Mouse (Mus musculus): ENCODE results near the gene Fndc8. TPM values are rescaled to one million over a fixed set of nuclear protein-coding genes. Genes with fewer than 3 reads are reported as not detected.
A peak's percentile ranks its signal among the peaks of the same experiment; 100 is the strongest.

Gene Fndc8
- polyA plus RNA-seq, 1 experiment = 0.36 TPM

DNA sequence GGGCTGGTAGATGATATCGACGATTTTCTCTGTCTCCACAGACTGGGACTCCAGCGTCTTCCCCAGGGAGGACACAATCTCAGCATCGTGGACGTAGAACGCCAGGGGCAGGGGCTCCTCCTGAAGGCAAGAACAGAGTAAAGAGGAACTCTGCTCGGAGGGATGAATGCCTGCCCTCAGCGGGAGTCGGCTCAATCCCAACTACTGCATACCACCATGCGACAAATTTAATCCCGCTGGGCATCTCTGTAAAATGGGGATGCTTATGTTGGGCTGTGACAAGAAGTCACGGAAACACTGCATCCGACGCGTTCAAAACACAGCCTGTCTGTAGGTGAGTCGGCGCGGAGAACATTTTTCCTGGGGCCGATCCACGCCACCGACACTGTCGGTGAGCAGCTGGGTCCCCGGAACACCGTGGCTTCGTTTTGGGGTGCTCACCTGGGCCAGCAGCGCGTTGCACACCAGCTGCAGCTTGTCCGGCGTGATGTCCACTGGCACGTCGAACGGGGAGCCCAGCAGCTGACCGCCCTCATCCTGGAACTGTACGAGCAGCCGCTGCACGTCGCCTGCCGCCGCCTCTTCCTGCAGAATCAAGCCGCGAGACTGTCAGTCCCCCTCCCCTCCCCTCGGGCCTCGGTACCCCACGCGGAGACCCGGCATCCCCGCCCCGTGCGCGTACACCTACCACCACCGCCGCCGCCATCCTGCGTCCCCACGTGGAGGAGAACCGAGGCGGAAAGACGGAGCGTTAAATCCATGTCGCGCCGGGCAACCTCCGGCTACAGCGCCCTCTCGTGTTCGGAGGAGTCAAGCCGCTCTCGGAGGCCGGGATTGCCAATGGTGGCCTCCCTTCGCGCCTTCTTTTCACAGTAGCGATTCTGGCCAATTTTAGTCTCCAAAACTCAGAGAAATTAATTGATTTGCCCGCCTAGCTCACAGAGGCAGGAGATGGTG lies 16.0 kb downstream of the Fndc8 start, which contains the start of gene Nle1:
Gene Nle1, minus strand, starts transcription at position 761 of the 957 bp plus-strand sequence.
- Histone ChIP-seq H3K4me1 (replicated peaks; ENCODE audit: control insufficient read depth, insufficient read depth, low read length) (peaks cover 10% of the 10 kb centered on the region), H3K4me3 (ENCODE audit: control insufficient read depth, insufficient read depth, low read length) (peak within 1 kb of the TSS; percentile 89), H3K27ac (ENCODE audit: control insufficient read depth, insufficient read depth, low read length) (no peak within 1 kb of the TSS), H3K36me3 (ENCODE audit: control insufficient read depth, insufficient read depth, low read length) (peaks cover 9% of the 10 kb centered on the region), H3K27me3 (ENCODE audit: control insufficient read depth, insufficient read depth, low read length) (no peaks in the 10 kb centered on the region)
- peak; percentile 95 for DNase-seq
- TF ChIP-seq CTCF (IDR thresholded peaks at IDR 0.05; ENCODE audit: borderline replicate concordance, control insufficient read depth, extremely low read depth, insufficient read depth, low read length, poor library complexity) (peak; percentile 96), POLR2A (IDR thresholded peaks at IDR 0.05; ENCODE audit: control insufficient read depth, extremely low read depth, insufficient read depth, low read length, poor library complexity) (no peak)
- 2% methylated on average over 73 of the region's 73 CpGs for WGBS

DNA sequence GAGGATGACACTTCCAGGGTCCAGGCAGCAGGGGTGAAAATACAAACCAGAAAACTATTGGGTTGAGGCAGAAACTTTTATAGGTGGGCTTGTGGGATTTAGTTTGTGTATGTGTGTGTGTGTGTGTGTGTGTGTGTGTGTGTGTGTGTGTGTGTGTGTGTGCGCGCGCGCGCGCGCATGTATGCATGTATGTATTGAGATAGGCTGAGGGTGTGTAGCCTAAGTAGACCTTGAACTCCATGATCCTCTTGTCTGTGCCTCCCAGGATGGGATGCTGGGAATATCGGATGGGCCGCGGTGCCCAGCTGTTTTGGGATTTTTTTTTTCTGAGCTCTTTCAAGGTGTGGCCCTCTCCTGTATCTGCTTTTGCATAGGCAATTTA lies 16.7 kb downstream of the Fndc8 start:
- no peaks in the 10 kb centered on the region for H3K27me3 ChIP-seq (ENCODE audit: control insufficient read depth, insufficient read depth, low read length)
- no peak overlapping the region for H3K27ac ChIP-seq (ENCODE audit: control insufficient read depth, insufficient read depth, low read length)
- H3K36me3 ChIP-seq (ENCODE audit: control insufficient read depth, insufficient read depth, low read length) = peaks cover 9% of the 10 kb centered on the region
- DNase-seq = no peak
- H3K4me1 ChIP-seq (replicated peaks; ENCODE audit: control insufficient read depth, insufficient read depth, low read length) = peaks cover 10% of the 10 kb centered on the region
- no peak overlapping the region for H3K4me3 ChIP-seq (ENCODE audit: control insufficient read depth, insufficient read depth, low read length)
- 53% methylated on average over 10 of the region's 10 CpGs for WGBS
- TF ChIP-seq POLR2A (IDR thresholded peaks at IDR 0.05; ENCODE audit: control insufficient read depth, extremely low read depth, insufficient read depth, low read length, poor library complexity) = no peak
- no peak for TF ChIP-seq CTCF (IDR thresholded peaks at IDR 0.05; ENCODE audit: borderline replicate concordance, control insufficient read depth, extremely low read depth, insufficient read depth, low read length, poor library complexity)

DNA sequence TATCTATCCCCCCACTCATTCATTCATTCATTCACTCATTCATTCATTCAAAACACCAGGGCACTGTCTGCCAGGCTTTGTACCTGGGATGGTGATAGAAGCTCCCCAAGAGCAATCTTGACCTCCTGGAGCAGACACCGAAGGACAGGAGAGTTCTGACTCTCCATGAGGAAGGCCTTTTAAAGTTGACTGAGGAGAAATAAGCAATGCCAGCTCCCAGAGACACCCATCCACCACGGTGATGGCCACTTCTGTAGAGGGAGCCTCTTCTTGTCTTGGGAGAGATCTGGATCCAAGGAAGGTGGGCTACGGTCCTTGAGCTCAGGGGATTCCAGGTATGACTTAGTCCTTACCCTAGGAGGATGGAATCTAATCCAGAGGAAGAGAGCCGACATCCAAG lies 18.3 kb downstream of the Fndc8 start, which contains the start of gene Unc45b:
Gene Unc45b, plus strand, starts transcription at position 301 of the 400 bp plus-strand sequence.
- Histone ChIP-seq H3K27ac (ENCODE audit: control insufficient read depth, insufficient read depth, low read length) (no peak within 1 kb of the TSS), H3K36me3 (ENCODE audit: control insufficient read depth, insufficient read depth, low read length) (no peaks in the 10 kb centered on the region), H3K4me3 (ENCODE audit: control insufficient read depth, insufficient read depth, low read length) (no peak within 1 kb of the TSS), H3K4me1 (replicated peaks; ENCODE audit: control insufficient read depth, insufficient read depth, low read length) (peaks cover 10% of the 10 kb centered on the region), H3K27me3 (ENCODE audit: control insufficient read depth, insufficient read depth, low read length) (no peaks in the 10 kb centered on the region)
- 96% methylated on average over 4 of the region's 4 CpGs for WGBS
- no peak for DNase-seq
- TF ChIP-seq CTCF (IDR thresholded peaks at IDR 0.05; ENCODE audit: borderline replicate concordance, control insufficient read depth, extremely low read depth, insufficient read depth, low read length, poor library complexity) = no peak
- TF ChIP-seq POLR2A (IDR thresholded peaks at IDR 0.05; ENCODE audit: control insufficient read depth, extremely low read depth, insufficient read depth, low read length, poor library complexity) = no peak

DNA sequence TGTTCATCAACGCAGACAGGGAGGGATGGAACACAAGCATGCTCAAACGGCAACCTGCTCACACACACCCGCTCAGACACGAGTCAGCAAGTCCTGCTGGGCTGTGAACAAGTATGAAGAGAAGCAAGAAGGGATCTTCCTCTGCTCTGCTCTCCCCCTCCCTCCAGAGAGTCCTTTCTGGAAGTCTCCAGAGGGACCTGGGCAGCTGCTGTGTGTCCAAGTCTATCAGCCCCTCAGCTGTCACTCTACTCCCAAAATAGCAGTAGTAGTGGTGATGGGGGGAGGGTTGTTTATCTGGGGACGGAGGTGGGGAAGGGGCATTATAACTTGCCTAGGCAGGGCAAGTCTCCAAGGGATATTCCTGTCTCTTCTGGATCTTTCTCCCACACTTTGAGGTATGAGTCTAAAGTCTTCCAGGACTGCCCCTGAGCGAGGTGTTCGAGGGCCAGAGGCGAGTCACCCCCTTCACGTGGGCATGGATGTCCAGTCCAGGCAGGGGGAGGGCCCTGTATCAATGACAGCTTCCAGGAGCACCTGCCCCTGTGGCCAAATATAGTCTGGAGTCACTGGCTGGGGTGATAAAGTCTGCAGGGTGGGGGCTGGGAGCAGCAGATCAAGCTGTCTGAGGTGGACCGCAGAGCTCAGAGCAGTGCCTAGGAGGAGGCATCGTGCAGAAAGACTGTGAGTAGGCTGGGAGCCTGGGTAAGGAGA lies 18.9 kb downstream of the Fndc8 start:
- TF ChIP-seq CTCF (IDR thresholded peaks at IDR 0.05; ENCODE audit: borderline replicate concordance, control insufficient read depth, extremely low read depth, insufficient read depth, low read length, poor library complexity) (no peak), POLR2A (IDR thresholded peaks at IDR 0.05; ENCODE audit: control insufficient read depth, extremely low read depth, insufficient read depth, low read length, poor library complexity) (no peak)
- no peak for DNase-seq
- Histone ChIP-seq H3K4me3 (ENCODE audit: control insufficient read depth, insufficient read depth, low read length) (no peak overlapping the region), H3K27ac (ENCODE audit: control insufficient read depth, insufficient read depth, low read length) (no peak overlapping the region), H3K4me1 (replicated peaks; ENCODE audit: control insufficient read depth, insufficient read depth, low read length) (peaks cover 10% of the 10 kb centered on the region), H3K27me3 (ENCODE audit: control insufficient read depth, insufficient read depth, low read length) (no peaks in the 10 kb centered on the region), H3K36me3 (ENCODE audit: control insufficient read depth, insufficient read depth, low read length) (no peaks in the 10 kb centered on the region)
- WGBS = 87% methylated on average over 11 of the region's 11 CpGs

DNA sequence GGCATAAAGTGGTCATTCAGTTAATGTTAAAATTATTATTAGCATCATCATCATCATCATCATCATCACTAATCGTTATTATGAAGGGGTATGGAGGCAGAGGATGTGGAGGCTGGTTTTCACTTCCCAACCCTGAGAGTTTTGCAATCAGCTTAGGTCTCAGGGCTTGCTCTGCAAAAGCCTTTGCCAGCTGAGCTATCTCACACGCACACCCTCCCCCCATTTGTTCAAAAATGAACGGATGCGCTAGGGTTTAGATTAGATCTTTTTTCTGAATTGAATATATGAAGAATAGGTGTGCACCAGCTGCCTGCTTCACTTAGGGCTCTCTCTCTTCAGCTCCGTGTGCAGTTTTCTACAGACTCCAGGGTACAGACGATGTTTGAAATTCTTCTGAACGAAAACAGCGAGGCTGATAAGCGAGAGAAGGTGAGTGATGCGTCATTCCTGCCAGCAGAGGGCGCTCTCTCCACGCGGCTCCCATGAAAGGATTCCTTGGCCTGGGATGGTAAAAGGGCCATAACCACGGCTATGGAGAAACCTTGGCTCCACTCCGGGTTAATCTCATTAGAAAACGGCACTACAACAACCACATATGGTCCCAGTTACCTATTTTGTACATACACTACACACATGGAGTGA lies 22.9 kb downstream of the Fndc8 start:
- Histone ChIP-seq H3K4me3 (ENCODE audit: control insufficient read depth, insufficient read depth, low read length) (no peak overlapping the region), H3K27ac (ENCODE audit: control insufficient read depth, insufficient read depth, low read length) (no peak overlapping the region), H3K36me3 (ENCODE audit: control insufficient read depth, insufficient read depth, low read length) (no peaks in the 10 kb centered on the region), H3K4me1 (replicated peaks; ENCODE audit: control insufficient read depth, insufficient read depth, low read length) (no peaks in the 10 kb centered on the region), H3K27me3 (ENCODE audit: control insufficient read depth, insufficient read depth, low read length) (no peaks in the 10 kb centered on the region)
- TF ChIP-seq POLR2A (IDR thresholded peaks at IDR 0.05; ENCODE audit: control insufficient read depth, extremely low read depth, insufficient read depth, low read length, poor library complexity) (no peak), CTCF (IDR thresholded peaks at IDR 0.05; ENCODE audit: borderline replicate concordance, control insufficient read depth, extremely low read depth, insufficient read depth, low read length, poor library complexity) (peak; percentile 88)
- DNase-seq = peak; percentile 75
- WGBS = 9% methylated on average over 16 of the region's 16 CpGs

DNA sequence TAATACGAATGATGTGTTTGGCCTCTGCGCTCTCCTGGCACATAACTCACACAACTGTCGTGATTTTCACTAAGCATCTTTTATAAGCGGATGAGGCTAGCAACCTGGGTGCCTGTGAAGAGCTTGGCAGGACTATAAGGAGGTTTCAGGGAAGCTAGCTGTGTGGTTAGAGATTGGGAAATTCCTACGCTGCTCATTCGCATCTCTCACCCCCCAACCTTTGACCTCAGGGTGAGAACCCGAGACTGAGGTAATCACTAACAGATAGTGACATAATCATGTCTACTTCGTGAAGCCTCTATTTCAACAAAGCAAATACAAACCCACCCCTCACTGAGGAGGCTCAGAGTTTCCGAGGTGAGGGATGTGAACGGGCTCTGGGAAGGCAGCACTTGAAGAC lies 28.8 kb downstream of the Fndc8 start:
- DNase-seq = no peak
- Histone ChIP-seq H3K4me1 (replicated peaks; ENCODE audit: control insufficient read depth, insufficient read depth, low read length) (no peaks in the 10 kb centered on the region), H3K4me3 (ENCODE audit: control insufficient read depth, insufficient read depth, low read length) (no peak overlapping the region), H3K27me3 (ENCODE audit: control insufficient read depth, insufficient read depth, low read length) (no peaks in the 10 kb centered on the region; the same call in 1 of the 2 replicates), H3K27ac (ENCODE audit: control insufficient read depth, insufficient read depth, low read length) (no peak overlapping the region), H3K36me3 (ENCODE audit: control insufficient read depth, insufficient read depth, low read length) (no peaks in the 10 kb centered on the region)
- 89% methylated on average over 10 of the region's 10 CpGs for WGBS
- TF ChIP-seq POLR2A (IDR thresholded peaks at IDR 0.05; ENCODE audit: control insufficient read depth, extremely low read depth, insufficient read depth, low read length, poor library complexity) (no peak), CTCF (IDR thresholded peaks at IDR 0.05; ENCODE audit: borderline replicate concordance, control insufficient read depth, extremely low read depth, insufficient read depth, low read length, poor library complexity) (no peak)

All from thymus, adult 2 months (tissue).